Mouse (Mus musculus): ENCODE measurements around the gene Gm9970. TPM values are rescaled to one million over a fixed set of nuclear protein-coding genes. Genes with fewer than 3 reads are reported as not detected.

The Gm9970 gene
- total RNA-seq, 2 experiments from 2014 or later: 0.25 TPM; not detected in 1

GRCm38 (mm10) chr5:31197072-31197471 lies 44.0 kb downstream of the Gm9970 start:
- no peak for ATAC-seq (replicated peaks; ENCODE audit: poor library complexity)

GRCm38 (mm10) chr5:31196207-31196606 lies 44.8 kb downstream of the Gm9970 start:
- ATAC-seq (replicated peaks; ENCODE audit: poor library complexity): no peak

GRCm38 (mm10) chr5:31195671-31196070 lies 45.4 kb downstream of the Gm9970 start:
- no peak for ATAC-seq (replicated peaks; ENCODE audit: poor library complexity)

- ATAC-seq (replicated peaks; ENCODE audit: poor library complexity): no peak
These were observed 46.2 kb downstream of the Gm9970 start for GRCm38 (mm10) chr5:31194486-31195485.

- ATAC-seq (replicated peaks; ENCODE audit: poor library complexity): no peak
These were observed 47.3 kb downstream of the Gm9970 start for GRCm38 (mm10) chr5:31193631-31194281.

- ATAC-seq (replicated peaks; ENCODE audit: poor library complexity): peak; percentile 92
These were observed 47.9 kb downstream of the Gm9970 start, which contains the start of the genes Snx17 and Eif2b4 for GRCm38 (mm10) chr5:31192939-31193630. TSS of gene Snx17 (plus strand) at chr5:31193227. TSS of gene Eif2b4 (minus strand) at chr5:31193430.

GRCm38 (mm10) chr5:31192045-31192938 lies 48.7 kb downstream of the Gm9970 start:
- ATAC-seq (replicated peaks; ENCODE audit: poor library complexity): peak; percentile 30; the same call in 1 of the 2 replicates

Other genes with a start within 250 kb of the Gm9970 start
- gene Atraid, start 192.9 kb downstream of the Gm9970 start, total RNA-seq (2015): 81.4 and 113 TPM in 2 replicates
- 64.1 and 66.4 TPM in 2 replicates for gene Atraid, start 192.9 kb downstream of the Gm9970 start, total RNA-seq (2017)
- gene Slc5a6, start 192.3 kb downstream of the Gm9970 start, total RNA-seq (2015): 3.5 and 4.8 TPM in 2 replicates
- 7.5 and 8.9 TPM in 2 replicates for gene Slc5a6, start 192.3 kb downstream of the Gm9970 start, total RNA-seq (2017)
- gene Cad, start 186.5 kb downstream of the Gm9970 start, total RNA-seq (2015): 43.4 and 51.2 TPM in 2 replicates
- 28.6 and 28.9 TPM in 2 replicates for gene Cad, start 186.5 kb downstream of the Gm9970 start, total RNA-seq (2017)
- not detected in 2 replicates for gene Dnajc5g, start 134.9 kb downstream of the Gm9970 start, total RNA-seq (2015)
- not detected in 2 replicates for gene Dnajc5g, start 134.9 kb downstream of the Gm9970 start, total RNA-seq (2017)
- not detected in 2 replicates for gene Slc30a3, start 133.0 kb downstream of the Gm9970 start, total RNA-seq (2015)
- not detected in 2 replicates for gene Slc30a3, start 133.0 kb downstream of the Gm9970 start, total RNA-seq (2017)
- not detected in 2 replicates for gene Trim54, start 124.5 kb downstream of the Gm9970 start, total RNA-seq (2015)
- not detected in 2 replicates for gene Trim54, start 124.5 kb downstream of the Gm9970 start, total RNA-seq (2017)
- not detected in 2 replicates for gene Ucn, start 102.4 kb downstream of the Gm9970 start, total RNA-seq (2015)
- not detected in 2 replicates for gene Ucn, start 102.4 kb downstream of the Gm9970 start, total RNA-seq (2017)
- gene Mpv17, start 87.0 kb downstream of the Gm9970 start, total RNA-seq (2015): 27.1 and 35.3 TPM in 2 replicates
- gene Mpv17, start 87.0 kb downstream of the Gm9970 start, total RNA-seq (2017): 18.0 and 32.8 TPM in 2 replicates
- 0.35 and 0.59 TPM in 2 replicates for gene Gm29609, start 61.3 kb downstream of the Gm9970 start, total RNA-seq (2015)
- 0.10 TPM in 1 of 2 replicates, not detected in the other for gene Gm29609, start 61.3 kb downstream of the Gm9970 start, total RNA-seq (2017)
- gene Gtf3c2, start 61.1 kb downstream of the Gm9970 start, total RNA-seq (2015): 72.1 and 83.7 TPM in 2 replicates
- gene Gtf3c2, start 61.1 kb downstream of the Gm9970 start, total RNA-seq (2017): 46.9 and 63.5 TPM in 2 replicates
- gene Snx17, start 48.0 kb downstream of the Gm9970 start, total RNA-seq (2015): 52.1 and 54.2 TPM in 2 replicates
- 31.5 and 40.7 TPM in 2 replicates for gene Snx17, start 48.0 kb downstream of the Gm9970 start, total RNA-seq (2017)
- 27.8 and 33.1 TPM in 2 replicates for gene Eif2b4, start 47.8 kb downstream of the Gm9970 start, total RNA-seq (2015)
- gene Eif2b4, start 47.8 kb downstream of the Gm9970 start, total RNA-seq (2017): 36.7 and 41.9 TPM in 2 replicates
- gene Zfp513, start 38.9 kb downstream of the Gm9970 start, total RNA-seq (2015): 7.1 and 7.3 TPM in 2 replicates
- gene Zfp513, start 38.9 kb downstream of the Gm9970 start, total RNA-seq (2017): 4.3 and 4.5 TPM in 2 replicates
- gene Ppm1g, start 20.5 kb downstream of the Gm9970 start, total RNA-seq (2015): 109 and 131 TPM in 2 replicates
- 168 and 213 TPM in 2 replicates for gene Ppm1g, start 20.5 kb downstream of the Gm9970 start, total RNA-seq (2017)
- 39.2 and 39.4 TPM in 2 replicates for gene Nrbp1, start 368 bp downstream of the Gm9970 start, total RNA-seq (2015)
- gene Nrbp1, start 368 bp downstream of the Gm9970 start, total RNA-seq (2017): 77.5 and 98.0 TPM in 2 replicates
- gene Krtcap3, start 10.5 kb upstream of the Gm9970 start, total RNA-seq (2015): 1.3 and 2.1 TPM in 2 replicates
- 3.4 and 4.1 TPM in 2 replicates for gene Krtcap3, start 10.5 kb upstream of the Gm9970 start, total RNA-seq (2017)
- 7.3 and 11.1 TPM in 2 replicates for gene Ift172, start 49.9 kb upstream of the Gm9970 start, total RNA-seq (2015)
- gene Ift172, start 49.9 kb upstream of the Gm9970 start, total RNA-seq (2017): 20.8 and 33.0 TPM in 2 replicates
- not detected in 2 replicates for gene Fndc4, start 54.8 kb upstream of the Gm9970 start, total RNA-seq (2015)
- not detected in 2 replicates for gene Fndc4, start 54.8 kb upstream of the Gm9970 start, total RNA-seq (2017)
- not detected in 2 replicates for gene Gckr, start 56.2 kb upstream of the Gm9970 start, total RNA-seq (2015)
- gene Gckr, start 56.2 kb upstream of the Gm9970 start, total RNA-seq (2017): not detected in 2 replicates
- 10.3 and 12.5 TPM in 2 replicates for gene Zfp512, start 211.2 kb upstream of the Gm9970 start, total RNA-seq (2015)
- 25.3 and 35.0 TPM in 2 replicates for gene Zfp512, start 211.2 kb upstream of the Gm9970 start, total RNA-seq (2017)
- 0.05 TPM in 1 of 2 replicates, not detected in the other for gene 4930548H24Rik, start 244.5 kb upstream of the Gm9970 start, total RNA-seq (2015)
- gene 4930548H24Rik, start 244.5 kb upstream of the Gm9970 start, total RNA-seq (2017): 0.37 and 0.68 TPM in 2 replicates

All from megakaryocyte progenitor cell, adult 5-6 weeks (primary cell).